Mouse (Mus musculus) testis, adult 2 months (tissue): ENCODE results near the gene Serpinf2.
"Not testable (repeated sequence)": the region's sequence is repeated elsewhere in the genome, so short reads cannot be mapped to it uniquely, and the experiment has no call there.

ENCODE experiments used
- CTCF ChIP-seq: fragments of 200-500 bp; IDR thresholded peaks from 2 replicates; pipeline ENCODE4 v1.5.1; 2012; ENCODE audit warnings: low read depth, mild to moderate bottlenecking, inconsistent platforms, low read length, moderate library complexity; ENCODE audit not compliant: control insufficient read depth, insufficient read depth, insufficient replicate concordance
- POLR2A ChIP-seq: fragments of 200-500 bp; IDR thresholded peaks from 2 replicates; pipeline ENCODE4 v1.6.1; 2012; ENCODE audit warnings: low read depth, mild to moderate bottlenecking, inconsistent platforms, low read length, moderate library complexity; ENCODE audit not compliant: control insufficient read depth

GRCm38 (mm10) chr11:75455971-75456370 is 16.6 kb upstream of the Serpinf2 start:
- not testable (repeated sequence) for TF ChIP-seq POLR2A, CTCF
